Mouse (Mus musculus): ENCODE measurements around the gene Iqub.

DNA sequence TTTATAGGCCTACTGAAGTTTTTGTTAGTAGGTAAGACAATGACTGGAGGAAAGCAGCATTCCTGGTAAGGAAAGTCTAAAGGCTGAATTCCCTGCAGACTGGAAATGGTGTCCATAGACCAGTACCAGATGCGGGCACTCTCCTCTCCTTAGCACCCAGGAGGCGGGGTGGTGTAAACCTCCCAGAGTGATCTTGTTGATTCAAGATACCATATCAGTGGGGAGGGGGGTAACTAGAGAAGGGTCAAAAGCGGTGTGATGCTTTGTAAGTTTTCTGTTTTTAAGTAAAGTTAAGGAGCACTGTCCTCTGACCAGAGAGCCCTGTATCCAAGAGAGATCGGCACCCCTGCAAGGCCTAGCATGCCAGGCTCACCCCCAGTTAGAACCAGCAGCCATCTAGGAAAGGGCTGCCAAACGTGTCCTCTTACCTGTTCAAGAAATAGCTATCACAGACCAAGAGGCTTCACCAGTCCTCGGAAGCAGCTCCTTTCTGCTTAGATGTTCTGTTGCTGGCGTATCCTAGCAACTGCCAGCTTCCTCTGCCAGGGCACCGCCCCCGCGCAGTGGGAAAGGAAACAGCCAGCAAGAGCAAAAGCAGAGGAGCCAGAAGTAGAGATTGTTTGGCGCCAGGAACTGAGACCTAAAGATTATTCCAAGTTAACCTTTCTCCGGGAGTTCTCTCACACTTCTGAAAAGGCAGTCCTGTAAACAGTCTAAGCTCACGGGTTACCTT lies at the start of gene Iqub:
- TF ChIP-seq CTCF (IDR thresholded peaks at IDR 0.05; ENCODE audit: low read depth, low read length) (no peak), POLR2A (IDR thresholded peaks at IDR 0.05; ENCODE audit: extremely low read depth, insufficient read depth, low read length) (no peak)
